Mouse (Mus musculus) liver, embryonic 14.5 days (tissue): ENCODE measurements around the gene Defb41.

ENCODE experiments used
- CTCF ChIP-seq: IDR thresholded peaks from 2 replicates; pipeline ENCODE4 v1.5.1; 2016; ENCODE audit warnings: antibody characterized with exemption, low read depth, control low read depth
- EP300 ChIP-seq: IDR thresholded peaks from 2 replicates; pipeline ENCODE4 v1.6.1; 2016; ENCODE audit warnings: antibody characterized with exemption, low read depth

DNA sequence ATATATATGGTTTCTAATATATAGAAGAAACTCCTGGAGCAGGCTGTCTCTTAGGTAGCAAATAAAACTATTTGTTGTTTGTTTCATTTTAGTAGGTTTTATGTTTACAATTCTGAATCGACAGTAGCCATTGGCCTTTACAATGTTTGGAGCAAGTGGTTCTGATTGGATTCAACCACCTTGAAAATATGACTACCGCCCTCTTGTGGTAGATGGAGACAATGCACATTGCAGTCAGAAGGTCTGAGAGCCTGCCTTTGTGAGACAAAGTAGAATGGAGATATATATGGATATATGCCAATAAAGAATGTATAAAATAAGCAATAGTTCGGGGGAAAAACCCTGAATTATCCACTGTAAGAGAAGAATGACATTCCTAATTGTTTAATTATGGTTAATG, 23.9 kb upstream of the Defb41 start:
- TF ChIP-seq EP300, result no peak
- peak; percentile 46; the same call in 1 of the 2 replicates for TF ChIP-seq CTCF
